In the genomic region with DNA sequence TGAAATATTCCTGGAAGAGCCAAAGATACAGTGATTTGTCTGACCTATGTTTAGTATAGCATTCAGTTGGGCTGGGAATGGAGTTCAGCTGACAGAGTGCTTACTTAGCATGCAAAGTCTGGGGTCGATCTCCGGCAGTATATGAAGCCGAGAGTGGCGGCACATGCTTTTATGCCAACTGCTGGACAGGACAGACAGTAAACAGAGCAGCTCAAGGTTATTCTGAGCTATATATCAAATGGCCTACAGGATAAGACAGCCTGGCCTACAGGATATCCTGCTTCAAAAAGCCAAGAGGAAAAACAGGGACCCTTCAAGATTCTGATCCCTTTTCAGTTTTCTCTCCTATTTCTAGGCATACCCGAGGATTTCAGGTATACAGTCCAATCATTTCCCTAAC, we compare ENCODE assay signal across 21 mouse cellular contexts. TPM values are rescaled to one million over a fixed set of nuclear protein-coding genes. Genes with fewer than 3 reads are reported as not detected.
DNase-seq lines count a peak whose midpoint lies in the region; ATAC-seq and TF ChIP-seq lines count a peak whose summit lies in the region.
"Had no signal": no experiment of that assay in that cellular context is flagged by ENCODE, and none has a peak within 500 bp of the region (broad histone marks: within the 10 kb centered on the region; RNA-seq: fewer than 3 reads in every experiment).

No protein-coding gene starts in this region.

- TF ChIP-seq CTCF in heart, postnatal 0 days (IDR thresholded peaks at IDR 0.05; ENCODE audit: low read depth), result no peak
- no peak for TF ChIP-seq CTCF in stomach, postnatal 0 days (IDR thresholded peaks at IDR 0.05; ENCODE audit: low read depth)

- no peak for ATAC-seq in heart, embryonic 13.5 days (ENCODE audit: extremely low read depth, insufficient number of reproducible peaks, low FRiP score, low TSS enrichment)
- peak; percentile 9; the same call in 1 of the 2 replicates for ATAC-seq in heart, postnatal 0 days (ENCODE audit: insufficient read depth, low read depth)
- 0 out of 2 replicates have a peak, but pooled peaks have one; percentile 23 for ATAC-seq in stomach, embryonic 14.5 days (ENCODE audit: insufficient number of reproducible peaks, insufficient read depth, low FRiP score, low read depth)
- peak; percentile 61; the same call in 1 of the 2 replicates for ATAC-seq in stomach, postnatal 0 days (ENCODE audit: low FRiP score, low TSS enrichment)
- ATAC-seq: forebrain, embryonic 14.5 days; intestine, embryonic 15.5 days had no signal

- H3K27ac ChIP-seq in heart, embryonic 13.5 days (replicated peaks), result peak overlapping the region; percentile 52
- no peak overlapping the region for H3K27ac ChIP-seq in heart, embryonic 10.5 days
- peak overlapping the region; percentile 47 for H3K27ac ChIP-seq in heart, postnatal 0 days (ENCODE audit: low read depth)
- H3K27ac ChIP-seq in stomach, embryonic 14.5 days (ENCODE audit: low read length), result no peak overlapping the region
- H3K27ac ChIP-seq in stomach, postnatal 0 days (replicated peaks), result no peak overlapping the region
- H3K27ac ChIP-seq: embryonic facial prominence, embryonic 15.5 days; forebrain, embryonic 10.5 days; hindbrain, embryonic 10.5 days; hindbrain, embryonic 14.5 days; intestine, embryonic 15.5 days had no signal

- intact Hi-C loops in heart, postnatal 14 days (cut with DNase I), result loop anchor here (10.0 kb wide), 1 partner anchor 153 kb away; no protein-coding TSS in a partner anchor

- DNase-seq in heart, embryonic 10.5 days (ENCODE audit: low spot score), result no peak
- no peak for DNase-seq in heart, postnatal 0 days (ENCODE audit: low spot score)
- no peak for DNase-seq in heart, postnatal 14 days
- DNase-seq in stomach, postnatal 0 days (ENCODE audit: low spot score), result no peak
- no peak for DNase-seq in frontal cortex, postnatal 36 days (ENCODE audit: low spot score in 2 of 2)
- DNase-seq: adrenal gland, adult 2 months; cerebellum, adult 11 months; cerebellum, adult 8-10 months; cerebellum, postnatal 14 days; embryo, embryonic 11 days; gastrocnemius, postnatal 10 days; kidney, adult 18-20 months had no signal

- no peaks in the 10 kb centered on the region for H3K27me3 ChIP-seq in heart, embryonic 13.5 days (replicated peaks)
- no peaks in the 10 kb centered on the region for H3K27me3 ChIP-seq in heart, embryonic 10.5 days (ENCODE audit: insufficient read depth, poor library complexity, severe bottlenecking)
- H3K27me3 ChIP-seq in heart, postnatal 0 days (ENCODE audit: control insufficient read depth, insufficient read depth, low read length), result no peaks in the 10 kb centered on the region
- H3K27me3 ChIP-seq in stomach, embryonic 14.5 days (ENCODE audit: control insufficient read depth, insufficient read depth, low read length), result no peaks in the 10 kb centered on the region
- no peaks in the 10 kb centered on the region for H3K27me3 ChIP-seq in stomach, postnatal 0 days (ENCODE audit: control insufficient read depth, insufficient read depth, low read length)
- H3K27me3 ChIP-seq: embryonic facial prominence, embryonic 15.5 days; intestine, embryonic 15.5 days had no signal

- WGBS in heart, embryonic 13.5 days, result 37% methylated on average over 5 of the region's 5 CpGs
- 69% methylated on average over 5 of the region's 5 CpGs for WGBS in heart, embryonic 10.5 days
- WGBS in heart, postnatal 0 days, result 31% methylated on average over 5 of the region's 5 CpGs
- 62% methylated on average over 5 of the region's 5 CpGs for WGBS in stomach, embryonic 14.5 days
- WGBS in stomach, postnatal 0 days, result 62% methylated on average over 5 of the region's 5 CpGs

- no peak overlapping the region for H3K4me2 ChIP-seq in heart, embryonic 13.5 days
- H3K4me2 ChIP-seq in heart, postnatal 0 days (ENCODE audit: low read depth, low read length), result no peak overlapping the region
- no peak overlapping the region for H3K4me2 ChIP-seq in stomach, embryonic 14.5 days (replicated peaks; ENCODE audit: low read depth, low read length)
- H3K4me2 ChIP-seq in stomach, postnatal 0 days (replicated peaks; ENCODE audit: low read depth), result no peak overlapping the region
- H3K4me2 ChIP-seq: embryonic facial prominence, embryonic 15.5 days; hindbrain, embryonic 14.5 days; intestine, embryonic 15.5 days had no signal

- H3K9ac ChIP-seq in heart, embryonic 13.5 days, result no peak overlapping the region
- no peak overlapping the region; the same call in 1 of the 2 replicates for H3K9ac ChIP-seq in heart, postnatal 0 days (replicated peaks; ENCODE audit: low read depth, low read length)
- H3K9ac ChIP-seq in stomach, embryonic 14.5 days (replicated peaks; ENCODE audit: low read depth, low read length), result no peak overlapping the region
- H3K9ac ChIP-seq in stomach, postnatal 0 days (ENCODE audit: low read length), result no peak overlapping the region
- H3K9ac ChIP-seq: embryonic facial prominence, embryonic 15.5 days; hindbrain, embryonic 14.5 days; intestine, embryonic 15.5 days had no signal

- peaks cover 61% of the 10 kb centered on the region for H3K4me1 ChIP-seq in heart, embryonic 13.5 days
- peaks cover 10% of the 10 kb centered on the region; the same call in 1 of the 2 replicates for H3K4me1 ChIP-seq in heart, embryonic 10.5 days
- peaks cover 6% of the 10 kb centered on the region for H3K4me1 ChIP-seq in heart, postnatal 0 days (ENCODE audit: control insufficient read depth, insufficient read depth)
- no peaks in the 10 kb centered on the region for H3K4me1 ChIP-seq in stomach, embryonic 14.5 days (ENCODE audit: control insufficient read depth, insufficient read depth, low read length)
- no peaks in the 10 kb centered on the region for H3K4me1 ChIP-seq in stomach, postnatal 0 days (replicated peaks; ENCODE audit: control insufficient read depth, insufficient read depth)
- H3K4me1 ChIP-seq: embryonic facial prominence, embryonic 15.5 days; forebrain, embryonic 10.5 days; hindbrain, embryonic 10.5 days; intestine, embryonic 15.5 days had no signal

- TF ChIP-seq EP300 in heart, postnatal 0 days (IDR thresholded peaks at IDR 0.05; ENCODE audit: low read depth), result no peak
- TF ChIP-seq EP300 in stomach, postnatal 0 days (optimal IDR thresholded peaks at IDR 0.05), result no peak

- H3K9me3 ChIP-seq in heart, embryonic 13.5 days, result no peaks in the 10 kb centered on the region
- no peaks in the 10 kb centered on the region for H3K9me3 ChIP-seq in heart, embryonic 10.5 days
- H3K9me3 ChIP-seq in heart, postnatal 0 days (replicated peaks; ENCODE audit: control insufficient read depth, low read length), result no peaks in the 10 kb centered on the region
- no peaks in the 10 kb centered on the region for H3K9me3 ChIP-seq in stomach, embryonic 14.5 days (ENCODE audit: control insufficient read depth, low read depth, low read length)
- H3K9me3 ChIP-seq in stomach, postnatal 0 days (ENCODE audit: control insufficient read depth, low read length), result no peaks in the 10 kb centered on the region
- H3K9me3 ChIP-seq: embryonic facial prominence, embryonic 15.5 days; forebrain, embryonic 10.5 days; hindbrain, embryonic 10.5 days; intestine, embryonic 15.5 days had no signal

- H3K36me3 ChIP-seq in heart, embryonic 13.5 days, result peaks cover 100% of the 10 kb centered on the region
- peaks cover 94% of the 10 kb centered on the region for H3K36me3 ChIP-seq in heart, embryonic 10.5 days
- peaks cover 92% of the 10 kb centered on the region for H3K36me3 ChIP-seq in heart, postnatal 0 days (replicated peaks; ENCODE audit: control insufficient read depth, insufficient read depth, low read length)
- H3K36me3 ChIP-seq in stomach, embryonic 14.5 days (ENCODE audit: control insufficient read depth, insufficient read depth, low read length), result peaks cover 76% of the 10 kb centered on the region
- H3K36me3 ChIP-seq in stomach, postnatal 0 days (ENCODE audit: control insufficient read depth, insufficient read depth, low read length), result peaks cover 43% of the 10 kb centered on the region

- H3K4me3 ChIP-seq in heart, embryonic 13.5 days, result no peak overlapping the region
- H3K4me3 ChIP-seq in heart, embryonic 10.5 days, result no peak overlapping the region
- no peak overlapping the region for H3K4me3 ChIP-seq in heart, postnatal 0 days (ENCODE audit: low read depth, low read length)
- H3K4me3 ChIP-seq in stomach, embryonic 14.5 days (ENCODE audit: low read depth, low read length), result no peak overlapping the region
- H3K4me3 ChIP-seq in stomach, postnatal 0 days (ENCODE audit: low read depth, low read length), result no peak overlapping the region
- H3K4me3 ChIP-seq: embryonic facial prominence, embryonic 15.5 days; erythroblast, embryonic 14.5 days; forebrain, embryonic 10.5 days; hindbrain, embryonic 10.5 days; intestine, embryonic 15.5 days had no signal

RNA-seq across cellular contexts. Expression of a gene that starts 30.4 kb away (rescaled TPM):
- 221 and 227 TPM in 2 replicates for polyA plus RNA-seq in heart, embryonic 13.5 days (2015; fragmentation: Nextera tagmentation; extraction: Ambion mirVana)
- 205 and 235 TPM in 2 replicates for polyA plus RNA-seq in heart, embryonic 10.5 days (2016; fragmentation: Nextera tagmentation; extraction: Ambion mirVana)
- 2,277 and 2,295 TPM in 2 replicates for total RNA-seq in heart, postnatal 0 days (2014; rRNA removed; ENCODE audit: low replicate concordance)
- polyA plus RNA-seq in heart, postnatal 0 days (2015; fragmentation: Nextera tagmentation; extraction: Ambion mirVana), result 706 and 785 TPM in 2 replicates
- total RNA-seq in heart, postnatal 14 days (2021), result 1,000 to 10,000 TPM; 9,386 to 9,784 TPM
- polyA plus RNA-seq in stomach, embryonic 14.5 days (2014; fragmentation: Nextera tagmentation; extraction: Ambion mirVana), result 36.7 and 40.0 TPM in 2 replicates
- polyA plus RNA-seq in stomach, postnatal 0 days (2015; fragmentation: Nextera tagmentation; extraction: Ambion mirVana), result 24.0 and 27.0 TPM in 2 replicates

RNA-seq across cellular contexts. Expression of a gene that starts 50.2 kb away (rescaled TPM):
- polyA plus RNA-seq in heart, embryonic 13.5 days (2015; fragmentation: Nextera tagmentation; extraction: Ambion mirVana), result 35.5 and 36.4 TPM in 2 replicates
- 41.4 and 44.2 TPM in 2 replicates for polyA plus RNA-seq in heart, embryonic 10.5 days (2016; fragmentation: Nextera tagmentation; extraction: Ambion mirVana)
- total RNA-seq in heart, postnatal 0 days (2014; rRNA removed; ENCODE audit: low replicate concordance), result 30.1 and 38.9 TPM in 2 replicates
- 33.1 and 36.9 TPM in 2 replicates for polyA plus RNA-seq in heart, postnatal 0 days (2015; fragmentation: Nextera tagmentation; extraction: Ambion mirVana)
- 10 to 100 TPM; 33.9 to 37.5 TPM for total RNA-seq in heart, postnatal 14 days (2021)
- 23.3 and 29.4 TPM in 2 replicates for polyA plus RNA-seq in stomach, embryonic 14.5 days (2014; fragmentation: Nextera tagmentation; extraction: Ambion mirVana)
- polyA plus RNA-seq in stomach, postnatal 0 days (2015; fragmentation: Nextera tagmentation; extraction: Ambion mirVana), result 20.7 and 21.7 TPM in 2 replicates

Comparison
In these comparisons a context has a peak if more than half of its experiments do, and no peak if none do; other contexts are left out.
1. H3K27ac ChIP-seq: peak in heart, embryonic 13.5 days (single experiment) and heart, postnatal 0 days (single experiment); none in heart, embryonic 10.5 days (single experiment), stomach, embryonic 14.5 days (single experiment) and stomach, postnatal 0 days (single experiment).